Mouse (Mus musculus): Measurements from ENCODE around the gene Tecpr2.

GRCm38 (mm10) chr12:110998092-110998491 lies 109.0 kb downstream of the Tecpr2 start:
- TF ChIP-seq CTCF (IDR thresholded peaks at IDR 0.05) (no peak), POLR2A (IDR thresholded peaks at IDR 0.05; ENCODE audit: insufficient read depth, low read depth, low read length) (no peak), EP300 (IDR thresholded peaks at IDR 0.05; ENCODE audit: insufficient read depth, low read depth, low read length) (no peak)

All from heart, adult 2 months (tissue).